Mouse (Mus musculus) spleen, adult 18-20 months (tissue): ENCODE results near the gene Prdm16.

ENCODE experiments used
- DNase-seq, 2 experiments: peaks; one replicate each; pipeline ENCODE4 v3.0.0; 2022; ENCODE audit warnings: mixed read lengths in 2 of 2

Gene Prdm16

GRCm38 (mm10) chr4:154601006-154601405, 35.7 kb downstream of the Prdm16 start:
- DNase-seq: no peak

DNA sequence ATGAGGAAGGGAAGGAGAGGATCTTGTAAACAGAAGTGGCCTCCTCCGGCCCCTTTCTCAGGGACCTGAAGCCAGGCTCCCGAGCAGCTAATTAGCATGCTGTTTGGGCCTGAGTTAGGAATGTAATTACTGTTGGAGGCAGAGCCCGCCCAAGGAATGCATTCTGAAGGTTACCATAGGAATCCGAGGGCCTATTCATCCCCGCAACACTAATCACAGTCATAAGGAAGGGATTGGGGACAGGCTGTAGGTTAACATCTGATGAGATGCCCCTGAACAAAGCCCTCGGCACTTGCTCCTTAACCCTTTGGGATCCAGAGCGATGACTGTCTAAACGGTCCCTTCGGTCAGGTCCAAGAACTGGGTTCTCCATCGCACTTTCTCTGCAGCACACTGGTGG, 36.7 kb downstream of the Prdm16 start:
- DNase-seq: no peak

DNA sequence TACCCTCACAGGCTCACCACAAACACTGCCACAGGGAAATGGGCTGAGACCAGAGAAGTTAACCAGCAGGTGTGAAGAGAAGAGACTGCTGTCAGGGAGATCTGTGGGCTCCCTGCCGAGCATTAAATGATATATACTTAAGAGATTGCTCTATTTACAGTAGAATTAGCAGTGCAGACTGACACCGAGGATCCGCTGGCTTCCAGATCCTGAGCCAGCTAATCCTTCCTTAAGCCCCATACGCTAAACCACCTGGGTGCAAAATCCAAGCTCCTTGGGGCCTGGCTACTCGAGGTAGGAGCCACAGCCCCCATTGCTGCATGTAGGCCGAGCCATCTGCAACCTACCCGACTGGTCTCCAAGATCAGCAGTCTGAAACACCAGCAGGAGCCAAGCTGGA, 38.3 kb downstream of the Prdm16 start:
- DNase-seq: no peak

GRCm38 (mm10) chr4:154596805-154597204, 39.9 kb downstream of the Prdm16 start:
- DNase-seq: no peak

- DNase-seq: no peak
Measured at GRCm38 (mm10) chr4:154594761-154595556, 41.7 kb downstream of the Prdm16 start.

DNA sequence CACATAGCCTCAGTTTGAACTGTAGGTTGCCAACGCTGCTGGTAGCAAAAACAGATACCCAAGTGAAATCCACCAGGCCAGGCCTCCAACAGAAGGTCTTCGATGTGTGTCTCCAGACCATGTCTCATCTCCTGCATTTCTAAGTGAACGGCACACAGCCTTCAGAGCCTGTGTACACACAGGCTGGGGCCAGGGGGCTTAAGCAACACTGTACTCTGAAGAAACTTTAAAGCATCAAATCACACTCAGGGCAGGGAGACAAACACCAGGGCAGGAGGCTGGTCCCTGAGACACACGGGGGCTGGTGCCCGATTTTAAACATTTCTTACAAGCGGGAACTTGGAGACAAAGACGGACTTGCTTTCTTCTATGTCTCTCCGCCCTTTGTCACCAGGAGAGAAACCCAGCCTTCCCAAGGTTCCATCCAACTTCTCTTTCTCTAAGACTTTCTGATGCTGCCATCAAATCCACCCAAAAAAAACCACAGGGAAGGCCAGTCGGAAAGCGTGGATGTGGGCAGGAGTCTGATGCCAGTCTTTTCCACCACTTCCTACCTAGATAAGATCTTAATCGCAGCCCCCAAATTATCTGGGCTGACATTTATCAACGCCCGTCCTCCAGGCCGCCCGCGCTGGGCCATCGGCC, 42.4 kb downstream of the Prdm16 start:
- no peak for DNase-seq

GRCm38 (mm10) chr4:154592562-154592961, 44.1 kb downstream of the Prdm16 start:
- no peak for DNase-seq

GRCm38 (mm10) chr4:154590910-154591309, 45.8 kb downstream of the Prdm16 start:
- no peak for DNase-seq

- no peak for DNase-seq
Measured at GRCm38 (mm10) chr4:154586334-154586733, 50.3 kb downstream of the Prdm16 start.

DNA sequence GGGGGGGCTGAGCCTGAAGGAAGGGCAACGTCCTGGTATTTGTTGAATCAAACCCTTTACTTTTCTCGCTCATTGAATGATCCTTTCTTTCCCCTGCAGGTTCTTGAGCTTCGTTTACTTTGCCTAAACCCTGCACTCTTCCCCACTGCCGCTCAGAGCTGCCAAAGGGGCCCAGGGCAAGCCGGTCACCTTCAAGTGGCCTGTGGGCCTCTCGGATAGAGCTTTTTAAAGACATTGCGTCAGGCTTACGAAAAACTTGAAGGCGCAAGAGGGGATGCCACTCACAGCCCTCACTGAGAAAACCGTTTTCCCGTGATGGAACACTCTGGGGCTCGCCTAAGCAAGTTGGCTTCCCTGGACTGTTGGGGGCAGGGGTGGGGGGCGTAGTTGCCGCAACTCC, 50.9 kb downstream of the Prdm16 start:
- no peak for DNase-seq

DNA sequence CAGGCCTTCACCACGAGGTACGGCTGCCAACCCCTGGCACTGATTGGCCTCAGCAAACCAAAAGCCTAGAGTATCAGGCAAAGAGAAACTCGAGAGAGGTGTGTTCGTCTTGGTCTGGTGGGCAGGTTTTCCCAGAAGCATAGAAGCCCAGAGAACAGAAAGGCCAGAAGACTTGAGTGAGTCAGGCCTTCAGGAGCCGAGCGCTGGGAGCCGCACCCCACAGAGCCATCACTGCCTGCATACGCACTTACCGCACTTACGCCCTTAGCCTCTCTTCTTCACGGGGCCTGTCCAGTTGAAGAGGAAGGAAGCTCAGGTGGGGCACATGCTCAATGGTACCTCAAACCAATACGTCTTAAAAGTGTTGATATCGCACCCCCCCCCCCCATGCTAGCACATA, 53.0 kb downstream of the Prdm16 start:
- DNase-seq: no peak

DNA sequence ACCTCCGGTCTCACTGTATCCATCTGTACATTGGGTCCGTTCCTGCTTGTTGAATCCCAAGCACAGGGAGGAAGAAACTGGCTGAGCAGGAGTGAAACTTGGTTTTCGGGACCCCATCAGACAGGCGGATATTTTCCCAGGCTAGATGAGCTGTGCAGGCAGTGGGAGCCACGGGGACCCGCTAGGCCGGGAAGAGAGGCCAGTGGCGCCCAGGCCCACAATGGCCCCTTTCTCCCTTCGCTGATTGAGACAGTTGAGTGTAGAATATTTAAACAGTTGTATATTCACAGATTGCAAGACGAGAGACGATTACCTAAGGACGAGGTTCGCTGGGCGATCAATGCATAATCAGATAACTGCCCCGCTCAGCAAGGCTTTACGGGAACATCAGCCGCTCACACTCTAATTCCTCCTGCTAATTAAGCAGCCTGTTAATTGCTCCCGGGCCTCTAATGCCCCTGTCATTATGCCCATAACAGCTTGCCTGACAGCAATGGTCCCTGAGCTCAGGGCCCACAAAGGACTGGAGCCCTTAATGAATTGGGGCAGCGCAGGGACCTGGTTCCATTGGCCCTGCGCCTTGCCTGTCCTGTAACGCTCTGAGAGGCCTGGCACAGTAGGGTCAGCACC, 54.0 kb downstream of the Prdm16 start:
- no peak for DNase-seq

DNA sequence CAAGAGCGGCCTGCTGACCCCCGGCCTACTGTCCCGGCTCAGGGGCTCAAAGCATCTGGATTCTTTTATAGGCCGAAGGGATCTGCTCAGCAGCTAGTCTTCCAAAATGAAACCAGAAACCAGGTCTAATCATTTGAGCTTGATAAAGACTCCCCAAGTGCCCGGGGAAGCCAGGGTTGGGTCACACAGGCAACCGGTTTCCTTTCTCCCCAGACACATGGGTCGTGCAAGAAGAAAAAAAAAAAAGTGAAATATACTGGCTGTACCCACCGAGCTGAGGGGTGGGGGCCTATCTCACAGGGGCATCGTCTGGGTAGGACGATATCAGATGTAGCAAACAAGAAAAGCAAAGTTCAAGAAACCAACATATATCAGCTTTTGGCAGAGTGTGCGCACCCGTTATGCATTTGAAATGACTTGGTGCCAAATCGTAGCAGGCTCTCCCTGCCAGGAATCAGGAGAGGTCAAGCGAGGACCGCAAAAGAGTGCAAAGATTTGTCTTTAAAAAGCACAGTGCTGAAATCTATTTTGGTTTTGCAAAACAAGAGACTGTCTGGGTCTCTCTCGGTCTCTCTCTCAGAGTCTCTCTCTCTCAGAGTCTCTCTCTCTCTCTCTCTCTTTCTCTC, 55.3 kb downstream of the Prdm16 start:
- no peak for DNase-seq

DNA sequence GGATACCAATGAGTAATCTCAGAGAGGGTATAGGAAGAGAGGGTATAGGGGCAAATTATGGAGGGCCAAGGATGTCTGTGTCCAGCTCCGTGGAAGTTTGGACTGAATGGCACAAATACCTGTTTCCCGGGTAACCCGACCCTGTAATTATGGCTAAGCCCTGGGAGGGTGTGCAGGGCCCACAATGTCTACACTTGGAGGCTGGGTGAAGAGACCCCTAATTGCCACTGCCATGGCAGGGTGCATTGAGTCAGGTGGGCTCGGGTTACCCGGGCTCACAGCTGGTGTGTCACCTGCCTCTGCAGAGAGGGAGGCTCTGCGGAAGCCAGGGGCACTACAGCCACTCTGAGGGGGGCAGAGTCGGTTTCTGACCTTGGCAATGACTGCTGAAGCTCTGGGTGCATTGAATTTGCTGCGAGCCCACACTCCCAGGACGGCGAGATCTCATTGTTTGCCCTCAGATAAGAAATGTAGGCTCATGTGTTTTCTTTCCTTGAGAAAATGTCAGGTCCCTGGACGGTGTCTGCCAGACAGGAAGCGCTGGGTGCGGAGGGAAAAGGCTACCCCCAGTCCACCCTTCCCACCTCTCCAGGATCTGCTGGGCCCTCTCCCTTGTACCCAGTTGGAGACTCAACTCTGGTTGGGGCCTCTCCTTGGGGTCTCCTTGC, 62.3 kb downstream of the Prdm16 start:
- DNase-seq: no peak

DNA sequence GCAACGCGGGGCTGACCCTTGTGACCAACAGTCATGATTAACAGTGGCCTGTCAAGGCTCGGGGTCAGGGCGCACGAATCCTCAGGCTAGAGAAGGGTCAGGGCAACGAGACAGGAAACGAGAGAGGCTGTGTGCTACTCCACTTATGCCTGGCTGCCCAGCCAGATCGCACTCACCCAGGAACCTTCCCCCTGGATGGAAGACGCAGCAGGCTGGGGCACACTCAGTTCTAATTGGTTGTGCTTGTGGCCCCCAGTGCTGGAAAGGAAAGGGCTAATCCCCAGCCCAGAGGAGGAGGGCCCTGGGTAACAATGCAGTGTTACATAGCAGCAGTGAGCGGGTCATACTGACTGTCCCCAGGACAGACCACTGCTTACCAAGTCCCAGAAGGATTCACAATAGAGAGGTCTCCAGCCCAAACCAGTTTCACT, 66.2 kb downstream of the Prdm16 start:
- no peak for DNase-seq

DNA sequence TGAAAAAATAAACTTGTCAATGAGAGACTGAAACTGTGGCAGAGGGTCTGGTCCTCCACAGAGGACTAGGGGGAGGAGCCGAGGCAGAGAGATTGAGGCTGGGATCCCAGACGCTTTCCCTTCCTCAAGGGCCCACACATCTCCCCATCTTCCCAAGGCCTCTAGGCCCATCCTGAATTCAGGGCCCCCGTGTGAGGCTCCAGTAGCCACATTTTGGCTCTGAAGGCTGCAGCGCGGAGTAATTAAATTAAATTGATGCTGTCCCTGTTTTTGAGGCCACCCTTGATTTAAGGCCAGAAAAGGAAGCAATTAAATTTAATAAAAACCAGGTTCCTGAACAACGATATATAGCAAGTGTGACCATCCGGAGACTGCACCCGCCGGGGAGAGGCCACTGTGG, 66.8 kb downstream of the Prdm16 start:
- DNase-seq: no peak

DNA sequence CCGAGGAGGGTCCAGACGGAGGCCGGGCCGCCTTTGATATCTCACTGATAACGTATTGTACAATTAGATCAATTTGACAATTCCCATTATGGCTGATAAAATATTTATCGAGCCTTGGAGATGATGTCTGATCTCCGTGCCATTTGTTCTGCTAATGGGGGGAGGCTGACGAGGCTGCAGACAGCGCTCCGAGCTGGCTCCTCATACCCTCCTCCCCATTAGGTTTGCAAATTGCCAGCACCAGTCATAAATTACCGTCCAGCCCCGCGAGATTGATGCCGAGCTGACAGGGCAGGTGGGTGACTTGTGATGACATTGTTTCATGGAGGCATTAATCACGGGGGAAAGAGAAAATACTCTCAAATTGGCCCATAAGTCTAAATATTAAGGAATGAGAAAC, 67.9 kb downstream of the Prdm16 start:
- no peak for DNase-seq

DNA sequence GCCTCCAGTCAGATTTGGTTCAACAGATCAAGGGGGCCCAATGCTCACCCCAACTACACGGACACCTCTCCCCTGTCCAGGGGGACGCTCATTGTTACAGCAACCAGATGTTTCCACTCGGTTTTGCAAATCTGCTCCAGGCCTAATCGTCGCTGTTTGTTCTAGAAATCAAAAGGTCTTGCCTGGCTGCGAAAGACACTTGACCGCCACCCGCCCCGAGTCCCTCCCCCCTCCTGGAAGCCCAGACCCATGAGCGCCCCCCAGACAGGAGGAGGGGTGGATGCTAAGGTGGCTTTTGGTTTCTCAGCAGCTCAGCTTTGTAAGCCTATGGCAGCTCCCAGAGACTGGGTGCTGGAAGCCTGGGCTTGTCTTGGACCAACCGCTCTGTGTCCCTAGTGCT, 68.7 kb downstream of the Prdm16 start:
- no peak for DNase-seq

- no peak for DNase-seq
Measured at GRCm38 (mm10) chr4:154563201-154563600, 73.5 kb downstream of the Prdm16 start.

DNA sequence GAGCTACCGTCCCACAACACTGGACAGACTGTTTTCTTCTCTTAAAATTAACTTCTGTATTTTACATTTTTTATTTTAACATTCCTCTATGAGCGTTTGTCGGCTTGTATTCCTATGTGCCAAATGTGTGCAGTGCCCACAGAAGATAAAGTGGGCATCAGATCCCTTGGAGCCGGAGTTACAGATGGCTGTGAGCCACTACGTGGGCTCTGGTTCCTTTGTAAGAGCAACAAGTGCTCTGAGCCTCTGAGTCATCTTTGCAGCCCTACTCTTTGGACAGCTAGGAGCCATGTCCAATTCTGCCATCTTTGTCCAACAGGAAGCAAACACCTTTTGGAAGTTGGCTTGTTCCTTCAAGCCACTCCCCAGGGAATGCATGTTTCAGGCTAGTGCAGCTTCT, 78.6 kb downstream of the Prdm16 start:
- no peak for DNase-seq

DNA sequence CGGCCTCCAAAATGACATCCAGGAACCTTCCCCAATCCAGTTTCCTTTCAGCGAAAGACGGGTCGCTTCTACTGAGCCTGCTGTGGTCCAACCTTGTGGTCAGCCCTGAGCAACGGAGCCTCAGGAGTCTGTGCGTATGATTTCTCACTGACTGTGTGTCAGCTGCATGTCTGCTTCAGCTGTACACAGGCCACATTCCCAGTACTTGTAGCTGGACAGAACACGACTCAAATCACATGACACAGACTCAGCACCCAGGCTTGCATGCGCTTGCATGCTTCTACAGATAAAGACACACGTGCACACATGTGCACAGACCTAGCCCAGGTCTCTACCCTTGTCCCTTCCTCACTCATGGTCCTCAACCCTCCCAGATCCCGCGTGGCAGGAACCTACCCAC, 79.5 kb downstream of the Prdm16 start:
- no peak for DNase-seq

- DNase-seq: no peak
Measured at GRCm38 (mm10) chr4:154556418-154556817, 80.3 kb downstream of the Prdm16 start.

DNA sequence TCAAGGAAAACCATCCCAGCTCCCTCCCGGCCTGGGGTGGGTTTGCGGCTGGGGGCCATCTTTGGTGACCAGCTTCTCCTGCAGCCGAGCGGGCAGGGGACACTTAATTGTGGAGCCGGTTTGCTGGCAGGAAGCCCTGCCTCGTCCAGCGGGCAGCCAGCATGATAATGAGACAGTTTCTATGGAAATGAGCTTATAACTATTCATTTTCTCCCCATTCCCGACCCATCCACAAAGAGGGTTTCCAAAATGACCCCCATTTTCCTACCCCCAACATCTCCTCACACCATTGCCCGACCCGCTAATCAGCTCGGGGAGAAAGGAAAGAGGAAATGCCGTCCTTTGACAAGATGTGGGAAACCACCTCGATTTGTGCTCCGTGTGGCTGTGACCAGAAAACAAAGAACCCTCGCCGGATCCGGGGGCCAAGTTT, 86.7 kb downstream of the Prdm16 start:
- no peak for DNase-seq
